Mouse (Mus musculus) embryonic facial prominence, embryonic 11.5 days (tissue): ENCODE measurements around the gene P2ry14. TPM values are rescaled to one million over a fixed set of nuclear protein-coding genes. Genes with fewer than 3 reads are reported as not detected.

Source experiments
- ATAC-seq: fragments of 200-750 bp; cut with Nextera tagmentation; replicated peaks from 2 replicates; pipeline ENCODE4 v1.8.0; 2017; ENCODE audit warnings: low read depth; ENCODE audit not compliant: insufficient number of reproducible peaks, low FRiP score, low TSS enrichment
- DNase-seq: peaks from one replicate; pipeline ENCODE4 v3.0.0-alpha.2; 2015; ENCODE audit warnings: low spot score
- H3K27ac ChIP-seq: fragments of 300-500 bp; sonication (generic); replicated peaks from 2 replicates; pipeline ENCODE4 v1.5.1; 2014; ENCODE audit warnings: mild to moderate bottlenecking, low read depth, low read length, control low read depth
- H3K27me3 ChIP-seq: fragments of 300-500 bp; sonication (generic); 2 replicates; pipeline ENCODE4 v1.6.1; 2014; ENCODE audit warnings: mild to moderate bottlenecking, low read length, moderate library complexity, mixed read lengths; ENCODE audit not compliant: control insufficient read depth, insufficient read depth
- H3K36me3 ChIP-seq: fragments of 300-500 bp; sonication (generic); replicated peaks from 2 replicates; pipeline ENCODE4 v1.6.1; 2014; ENCODE audit warnings: low read depth, mild to moderate bottlenecking, low read length, moderate library complexity, mixed read lengths; ENCODE audit not compliant: control insufficient read depth, insufficient read depth
- H3K4me1 ChIP-seq: fragments of 300-500 bp; sonication (generic); 2 replicates; pipeline ENCODE4 v1.6.1; 2014; ENCODE audit warnings: low read length, mixed read lengths; ENCODE audit not compliant: control insufficient read depth, insufficient read depth
- H3K4me2 ChIP-seq: fragments of 300-500 bp; sonication (generic); 2 replicates; pipeline ENCODE4 v1.6.1; 2014; ENCODE audit warnings: low read depth, mild to moderate bottlenecking, control low read depth, low read length, moderate library complexity
- H3K4me3 ChIP-seq: fragments of 300-500 bp; sonication (generic); 2 replicates; pipeline ENCODE4 v1.5.1; 2014; ENCODE audit warnings: low read depth, low read length, control low read depth
- H3K9ac ChIP-seq: fragments of 300-500 bp; sonication (generic); replicated peaks from 2 replicates; pipeline ENCODE4 v1.6.1; 2014; ENCODE audit warnings: mild to moderate bottlenecking, control low read depth, low read length
- H3K9me3 ChIP-seq: fragments of 300-500 bp; sonication (generic); replicated peaks from 2 replicates; pipeline ENCODE4 v1.6.1; 2016; ENCODE audit warnings: mild to moderate bottlenecking, low read length, inconsistent platforms, mixed read lengths; ENCODE audit not compliant: control insufficient read depth
- WGBS: fragments of 180-500 bp; shearing (Covaris S2); extraction: QIAGEN DNeasy Blood & Tissue Kit; methylation state at CpG from one replicate; pipeline ENCODE4 v1.1.7; 2014; 5-methylcytosine and 5-hydroxymethylcytosine counted together
- polyA plus RNA-seq: library from polyadenylated mRNA; unstranded; fragments of >200 nt; fragmentation: Nextera tagmentation; extraction: Ambion mirVana; gene quantifications from 2 replicates; pipeline ENCODE4 v1.2.1, GENCODE M21; 2014

P2ry14 gene
- polyA plus RNA-seq, 1 experiment from 2014 or later, result 1.4 TPM

DNA sequence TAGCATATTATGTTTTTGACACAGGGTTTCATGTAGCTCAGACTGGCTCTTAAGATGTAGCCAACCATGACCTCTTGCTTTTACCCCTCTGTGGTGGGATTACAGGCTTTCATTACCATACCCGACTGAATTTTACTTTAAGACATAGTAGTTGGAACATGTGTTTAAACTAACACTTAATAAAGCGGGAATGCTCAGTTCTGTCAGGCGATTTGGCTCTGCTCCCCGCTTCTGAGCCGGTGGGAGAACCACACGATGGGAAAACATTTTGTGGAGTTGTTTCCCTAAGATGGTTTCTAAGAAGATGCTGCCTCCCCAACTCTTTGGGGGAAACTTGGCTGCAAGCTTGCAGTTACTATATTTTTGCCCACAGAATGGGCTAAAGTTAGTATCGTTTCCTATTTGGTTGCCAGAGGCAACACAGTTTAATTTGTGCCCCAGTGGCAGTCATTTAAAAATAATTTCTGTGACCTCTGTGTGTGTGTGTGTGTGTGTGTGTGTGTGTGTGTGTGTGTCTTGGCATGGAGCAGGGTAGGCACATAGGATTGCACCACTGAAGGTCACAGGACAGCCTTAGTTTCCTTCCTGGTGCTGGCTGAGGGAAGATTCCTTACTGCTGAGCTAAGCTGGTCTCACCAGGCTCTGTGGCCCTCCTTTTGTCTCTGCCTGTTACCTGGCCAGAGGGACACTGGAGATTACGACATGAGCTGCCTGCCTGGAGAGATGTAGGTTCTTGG lies 86.7 kb downstream of the P2ry14 start:
- no peak for ATAC-seq
- WGBS, result 78% methylated on average over 8 of the region's 8 CpGs
- Histone ChIP-seq H3K4me2 (no peak overlapping the region), H3K4me1 (no peaks in the 10 kb centered on the region), H3K27ac (no peak overlapping the region), H3K4me3 (no peak overlapping the region), H3K9me3 (no peaks in the 10 kb centered on the region), H3K27me3 (no peaks in the 10 kb centered on the region), H3K9ac (no peak overlapping the region), H3K36me3 (no peaks in the 10 kb centered on the region)
- DNase-seq, result no peak

DNA sequence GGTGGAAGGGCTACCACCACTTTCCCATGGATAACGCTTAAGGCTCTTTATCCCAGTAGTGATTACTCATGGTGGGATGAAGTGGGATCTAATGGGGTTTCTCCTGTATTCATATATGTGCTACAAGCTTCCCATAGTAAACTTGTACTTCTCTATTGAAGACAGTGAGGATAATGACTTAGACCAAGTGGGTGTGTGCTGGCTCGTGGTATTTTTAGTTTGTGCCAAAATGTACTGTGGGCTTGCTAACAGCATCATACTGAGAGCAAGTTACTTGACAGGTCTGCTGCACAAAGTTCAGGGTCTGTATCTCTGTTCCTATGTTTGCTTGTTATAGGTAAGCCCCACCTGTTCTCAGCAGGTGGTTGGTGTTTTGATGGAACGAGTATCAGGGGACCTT lies 87.5 kb downstream of the P2ry14 start:
- H3K27ac ChIP-seq, result no peak overlapping the region
- WGBS, result 87% methylated on average over 3 of the region's 3 CpGs
- no peak overlapping the region for H3K9ac ChIP-seq
- H3K4me3 ChIP-seq, result no peak overlapping the region
- H3K9me3 ChIP-seq, result no peaks in the 10 kb centered on the region
- no peaks in the 10 kb centered on the region for H3K27me3 ChIP-seq
- no peak for ATAC-seq
- no peak overlapping the region for H3K4me2 ChIP-seq
- no peaks in the 10 kb centered on the region for H3K4me1 ChIP-seq
- DNase-seq, result no peak
- H3K36me3 ChIP-seq, result no peaks in the 10 kb centered on the region

Other genes starting within 250 kb of the P2ry14 start
- 2.2 and 2.7 TPM in 2 replicates for gene Med12l, start 147.8 kb downstream of the P2ry14 start, polyA plus RNA-seq
- gene Gpr171, start 51.8 kb downstream of the P2ry14 start, polyA plus RNA-seq, result 0.39 and 0.82 TPM in 2 replicates
- gene Gpr87, start 41.5 kb upstream of the P2ry14 start, polyA plus RNA-seq, result 0.24 and 0.27 TPM in 2 replicates
- 0.34 and 0.77 TPM in 2 replicates for gene P2ry13, start 57.3 kb upstream of the P2ry14 start, polyA plus RNA-seq
- gene P2ry12, start 109.3 kb upstream of the P2ry14 start, polyA plus RNA-seq, result 2.2 and 2.7 TPM in 2 replicates
- 8.7 and 9.2 TPM in 2 replicates for gene Igsf10, start 190.8 kb upstream of the P2ry14 start, polyA plus RNA-seq